In the genomic region with DNA sequence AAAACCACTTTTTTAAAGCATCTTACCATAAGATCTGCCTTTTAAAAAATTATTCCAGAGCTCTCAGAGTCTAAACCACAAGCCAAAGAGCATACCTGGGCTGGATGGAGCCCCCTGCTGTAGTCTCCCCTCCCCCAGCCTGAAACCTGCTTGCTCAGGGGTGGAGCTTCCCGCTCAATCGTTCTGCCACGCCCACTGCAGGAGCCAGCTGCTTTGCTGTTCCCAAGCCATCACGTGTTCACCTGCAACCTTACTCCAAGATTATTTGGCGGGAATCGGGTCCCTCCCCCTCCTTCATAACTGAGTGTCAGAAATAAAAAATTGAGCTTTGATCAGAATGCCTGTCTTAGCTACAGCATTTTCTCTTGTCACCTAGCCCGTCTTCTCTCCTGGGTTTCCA, we compare ENCODE assay signal across 29 mouse cellular contexts. TPM values are rescaled to one million over a fixed set of nuclear protein-coding genes. Genes with fewer than 3 reads are reported as not detected.
"Had no signal": no experiment of that assay in that cellular context is flagged by ENCODE, and none has a peak within 500 bp of the region (broad histone marks: within the 10 kb centered on the region; RNA-seq: fewer than 3 reads in every experiment).

No protein-coding gene starts in this region.

RNA-seq across cellular contexts. Expression of a gene that starts 16.6 kb away (rescaled TPM):
- polyA plus RNA-seq: limb, embryonic 10.5 days; limb, embryonic 11.5 days; liver, embryonic 12.5 days; midbrain, embryonic 10.5 days; midbrain, embryonic 11.5 days; midbrain, embryonic 12.5 days; midbrain, embryonic 13.5 days; midbrain, embryonic 14.5 days; midbrain, embryonic 15.5 days; midbrain, embryonic 16.5 days; midbrain, postnatal 0 days; myocyte; neural tube, embryonic 11.5 days; neural tube, embryonic 12.5 days; neural tube, embryonic 13.5 days had no signal

RNA-seq across cellular contexts. Expression of a gene that starts 44.2 kb away (rescaled TPM):
- polyA plus RNA-seq: limb, embryonic 11.5 days; limb, embryonic 12.5 days; limb, embryonic 13.5 days; limb, embryonic 14.5 days; liver, adult 2 months; liver, embryonic 11.5 days; liver, embryonic 12.5 days; liver, embryonic 13.5 days; liver, embryonic 14.5 days; liver, embryonic 16.5 days; lung, adult 2 months; lung, embryonic 14.5 days; lung, embryonic 15.5 days; lung, embryonic 16.5 days; lung, postnatal 0 days; macrophage; midbrain, embryonic 10.5 days; midbrain, embryonic 11.5 days; midbrain, embryonic 13.5 days; midbrain, embryonic 14.5 days; midbrain, embryonic 15.5 days; midbrain, embryonic 16.5 days; midbrain, postnatal 0 days; myocyte; neural tube, embryonic 12.5 days; neural tube, embryonic 13.5 days had no signal
